Mouse (Mus musculus): ENCODE results near the gene 2310033P09Rik. TPM values are rescaled to one million over a fixed set of nuclear protein-coding genes. Genes with fewer than 3 reads are reported as not detected.
A peak's percentile ranks its signal among the peaks of the same experiment; 100 is the strongest.

The 2310033P09Rik gene
- total and polyA plus RNA-seq, 2 experiments from 2014 or later = 6.9 to 27.6 TPM

GRCm38 (mm10) chr11:59224470-59224869, 16.3 kb downstream of the 2310033P09Rik start:
- Histone ChIP-seq H3K27me3 (ENCODE audit: insufficient read depth, low read length) (no peaks in the 10 kb centered on the region), H3K4me3 (ENCODE audit: low read depth, low read length) (no peak overlapping the region), H3K27ac (ENCODE audit: low read depth, low read length) (no peak overlapping the region), H3K9ac (no peak overlapping the region), H3K4me1 (ENCODE audit: insufficient read depth) (peaks cover 33% of the 10 kb centered on the region), H3K4me2 (ENCODE audit: low read depth) (no peak overlapping the region), H3K36me3 (ENCODE audit: insufficient read depth) (no peaks in the 10 kb centered on the region), H3K9me3 (ENCODE audit: low read length) (no peaks in the 10 kb centered on the region)
- ATAC-seq (no peak), DNase-seq (no peak)
- WGBS = 71% methylated on average over 2 of the region's 2 CpGs
- no peak for TF ChIP-seq CTCF (IDR thresholded peaks at IDR 0.05; ENCODE audit: low read depth)

DNA sequence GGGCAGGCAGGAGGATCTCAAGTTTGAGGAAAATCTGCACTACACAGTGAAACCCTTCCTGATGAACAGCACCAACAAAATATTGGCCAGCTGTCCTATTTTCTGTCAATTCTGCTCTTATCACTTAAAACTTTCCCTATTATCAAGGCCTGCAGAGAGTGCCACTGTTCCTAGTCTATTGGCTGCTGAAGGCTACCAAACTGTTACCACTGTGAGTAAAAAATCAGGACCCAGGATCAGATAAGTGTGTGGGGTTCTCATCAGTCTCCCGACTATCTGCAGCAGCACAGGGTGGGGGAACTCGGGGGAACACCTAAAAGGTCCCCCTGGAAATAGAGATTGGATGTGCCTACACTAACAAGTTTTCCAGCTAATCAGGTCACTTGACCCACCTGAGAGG, 17.0 kb downstream of the 2310033P09Rik start:
- Histone ChIP-seq H3K4me1 (ENCODE audit: insufficient read depth) (peaks cover 33% of the 10 kb centered on the region), H3K4me2 (ENCODE audit: low read depth) (no peak overlapping the region), H3K27me3 (ENCODE audit: insufficient read depth, low read length) (no peaks in the 10 kb centered on the region), H3K9ac (no peak overlapping the region), H3K36me3 (ENCODE audit: insufficient read depth) (no peaks in the 10 kb centered on the region), H3K4me3 (ENCODE audit: low read depth, low read length) (no peak overlapping the region), H3K27ac (ENCODE audit: low read depth, low read length) (no peak overlapping the region), H3K9me3 (ENCODE audit: low read length) (no peaks in the 10 kb centered on the region)
- no peak for DNase-seq
- ATAC-seq = no peak
- TF ChIP-seq CTCF (IDR thresholded peaks at IDR 0.05; ENCODE audit: low read depth) = no peak
- 83% methylated on average over 2 of the region's 2 CpGs for WGBS

DNA sequence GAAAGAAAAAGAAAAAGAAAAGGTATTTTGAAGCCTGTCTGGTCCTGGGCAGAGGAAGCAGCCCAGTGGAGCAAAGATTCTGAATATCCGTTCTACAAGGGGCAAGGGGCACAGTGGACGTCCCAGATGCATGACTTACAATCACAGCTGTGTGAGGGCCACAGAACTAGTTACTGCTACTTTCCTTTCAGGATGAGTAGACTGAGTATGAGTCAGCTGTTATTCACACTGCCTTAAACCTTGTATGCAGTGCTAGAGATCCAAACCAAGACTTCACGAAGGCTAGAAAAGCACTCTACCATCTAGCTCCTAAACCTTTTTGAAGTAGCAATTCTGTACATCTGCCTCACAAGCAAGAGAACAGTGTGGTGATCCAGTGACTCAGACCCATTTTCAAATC, 18.1 kb downstream of the 2310033P09Rik start:
- Histone ChIP-seq H3K4me3 (ENCODE audit: low read depth, low read length) (peak overlapping the region; percentile 99), H3K27me3 (ENCODE audit: insufficient read depth, low read length) (no peaks in the 10 kb centered on the region), H3K36me3 (ENCODE audit: insufficient read depth) (no peaks in the 10 kb centered on the region), H3K4me2 (ENCODE audit: low read depth) (peak overlapping the region; percentile 92), H3K9ac (peak overlapping the region; percentile 96; the same call in 1 of the 2 replicates), H3K27ac (ENCODE audit: low read depth, low read length) (no peak overlapping the region), H3K9me3 (ENCODE audit: low read length) (no peaks in the 10 kb centered on the region), H3K4me1 (ENCODE audit: insufficient read depth) (peaks cover 33% of the 10 kb centered on the region)
- ATAC-seq (no peak), DNase-seq (no peak)
- WGBS = 57% methylated on average over 3 of the region's 3 CpGs
- no peak for TF ChIP-seq CTCF (IDR thresholded peaks at IDR 0.05; ENCODE audit: low read depth)

GRCm38 (mm10) chr11:59226787-59227603, 18.9 kb downstream of the 2310033P09Rik start:
- Histone ChIP-seq H3K36me3 (ENCODE audit: insufficient read depth) (no peaks in the 10 kb centered on the region), H3K9me3 (ENCODE audit: low read length) (no peaks in the 10 kb centered on the region), H3K4me1 (ENCODE audit: insufficient read depth) (peaks cover 33% of the 10 kb centered on the region), H3K27ac (ENCODE audit: low read depth, low read length) (peak overlapping the region; percentile 89), H3K4me2 (ENCODE audit: low read depth) (peak overlapping the region; percentile 92), H3K27me3 (ENCODE audit: insufficient read depth, low read length) (no peaks in the 10 kb centered on the region), H3K9ac (peak overlapping the region; percentile 96), H3K4me3 (ENCODE audit: low read depth, low read length) (peak overlapping the region; percentile 99)
- no peak for ATAC-seq
- WGBS = 5% methylated on average over 21 of the region's 21 CpGs
- TF ChIP-seq CTCF (IDR thresholded peaks at IDR 0.05; ENCODE audit: low read depth) = no peak
- no peak for DNase-seq

DNA sequence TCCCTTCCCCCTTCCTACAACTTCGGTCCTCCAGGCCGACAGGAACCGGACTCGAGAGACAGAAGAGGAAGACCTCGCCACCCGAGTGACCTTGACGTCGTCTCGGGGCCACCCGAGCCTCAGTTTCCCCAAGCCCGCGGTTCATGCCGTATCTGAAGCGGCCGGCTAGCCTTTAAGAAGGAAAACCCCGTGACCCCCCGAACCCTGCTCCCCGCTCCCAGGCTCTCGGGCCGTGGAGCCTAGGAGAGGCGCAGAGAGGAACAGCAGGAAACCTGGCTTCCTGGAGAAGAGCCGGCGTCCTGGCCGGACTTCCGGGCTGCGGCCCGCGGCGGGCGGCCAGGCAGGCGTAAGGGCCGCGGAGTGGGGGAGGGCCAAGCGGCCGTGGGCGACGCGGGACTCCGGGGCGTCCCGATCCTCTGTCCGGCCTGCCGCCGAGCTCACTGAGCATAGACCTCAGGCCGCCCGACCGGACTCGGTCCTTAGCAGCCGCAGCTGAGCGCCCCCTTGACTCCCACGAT, 19.5 kb downstream of the 2310033P09Rik start:
- peak overlapping the region; percentile 89 for H3K27ac ChIP-seq (ENCODE audit: low read depth, low read length)
- no peaks in the 10 kb centered on the region for H3K36me3 ChIP-seq (ENCODE audit: insufficient read depth)
- no peak for TF ChIP-seq CTCF (IDR thresholded peaks at IDR 0.05; ENCODE audit: low read depth)
- H3K4me1 ChIP-seq (ENCODE audit: insufficient read depth) = peaks cover 33% of the 10 kb centered on the region
- DNase-seq (no peak), ATAC-seq (peak; percentile 70)
- H3K27me3 ChIP-seq (ENCODE audit: insufficient read depth, low read length) = no peaks in the 10 kb centered on the region
- under 1% methylated on average over 51 of the region's 51 CpGs for WGBS
- peak overlapping the region; percentile 92 for H3K4me2 ChIP-seq (ENCODE audit: low read depth)
- H3K9ac ChIP-seq = peak overlapping the region; percentile 96
- no peaks in the 10 kb centered on the region for H3K9me3 ChIP-seq (ENCODE audit: low read length)
- H3K4me3 ChIP-seq (ENCODE audit: low read depth, low read length) = peak overlapping the region; percentile 99

DNA sequence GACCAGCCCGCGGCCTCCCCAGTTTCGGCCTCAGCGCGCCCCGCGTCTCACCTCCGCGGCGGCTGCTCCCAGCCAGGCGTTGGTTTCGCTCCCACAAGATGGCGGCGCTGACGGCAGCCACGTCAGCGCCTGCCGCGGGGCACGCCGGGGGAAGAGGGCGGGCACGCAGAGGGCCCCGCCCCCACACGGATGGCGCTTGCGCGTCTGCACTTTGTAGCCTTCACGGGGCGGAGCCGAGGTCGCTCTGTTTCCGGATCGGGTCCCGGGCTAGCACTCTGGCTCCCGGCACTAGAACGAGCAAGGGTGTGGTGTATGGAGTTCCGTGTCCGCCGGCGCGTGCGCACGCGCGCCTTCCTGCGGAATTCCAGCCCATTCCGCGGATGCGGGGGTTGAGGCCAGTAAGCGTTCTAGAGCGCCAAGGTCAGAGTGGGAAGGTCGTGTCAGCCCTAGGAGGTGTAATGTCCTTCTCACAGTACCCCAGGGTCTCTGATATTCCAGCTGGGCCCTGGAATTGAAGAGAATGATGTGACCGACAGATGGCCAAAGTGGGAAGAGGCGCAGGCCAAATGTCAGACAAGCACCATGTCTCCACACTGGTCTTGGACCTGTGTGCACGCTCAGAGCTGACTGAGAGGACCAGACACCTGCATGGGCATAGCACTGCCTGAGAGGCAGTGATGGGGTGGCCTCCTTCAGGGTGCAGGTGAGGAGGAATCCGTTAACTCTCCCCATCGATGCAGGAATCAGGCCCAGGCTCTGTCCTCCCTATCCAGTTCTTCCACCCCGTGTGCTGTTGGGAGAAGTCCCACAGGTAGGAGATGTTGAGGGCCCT, 20.2 kb downstream of the 2310033P09Rik start, which contains the start of gene Arf1:
Gene Arf1, minus strand, starts transcription at position 149 of the 832 bp plus-strand sequence.
- Histone ChIP-seq H3K9ac (peak within 1 kb of the TSS; percentile 96), H3K27ac (ENCODE audit: low read depth, low read length) (peak within 1 kb of the TSS; percentile 89), H3K9me3 (ENCODE audit: low read length) (no peaks in the 10 kb centered on the region), H3K36me3 (ENCODE audit: insufficient read depth) (no peaks in the 10 kb centered on the region), H3K4me1 (ENCODE audit: insufficient read depth) (peaks cover 31% of the 10 kb centered on the region), H3K27me3 (ENCODE audit: insufficient read depth, low read length) (no peaks in the 10 kb centered on the region), H3K4me2 (ENCODE audit: low read depth) (peak within 1 kb of the TSS; percentile 92), H3K4me3 (ENCODE audit: low read depth, low read length) (peak within 1 kb of the TSS; percentile 99)
- no peak; the same call in 1 of the 2 replicates for TF ChIP-seq CTCF (IDR thresholded peaks at IDR 0.05; ENCODE audit: low read depth)
- DNase-seq (peak; percentile 98), ATAC-seq (peak; percentile 98)
- 10% methylated on average over 58 of the region's 59 CpGs for WGBS
